Mouse (Mus musculus): ENCODE results near the gene Gm5148.

GRCm38 (mm10) chr3:37687158-37687980 is 36.9 kb downstream of the Gm5148 start:
- TF ChIP-seq GATA1 (IDR thresholded peaks at IDR 0.05; ENCODE audit: low read length): no peak
- no peak for TF ChIP-seq TAL1 (IDR thresholded peaks at IDR 0.05; ENCODE audit: low read length)

Measured in erythroblast, embryonic 14.5 days (primary cell).